Mouse (Mus musculus) megakaryocyte, adult 5-6 weeks (primary cell): ENCODE data around the gene Zfp750. TPM values are rescaled to one million over a fixed set of nuclear protein-coding genes. Genes with fewer than 3 reads are reported as not detected.

ENCODE experiments used
- ATAC-seq: 2 replicates; pipeline ENCODE4 v1.8.0; 2016; ENCODE audit warnings: mild to moderate bottlenecking, inconsistent platforms; ENCODE audit not compliant: poor library complexity, severe bottlenecking
- total RNA-seq, 2 experiments: library from RNA; stranded (forward) in 1 of 2; stranded (reverse) in 1 of 2; fragments of 153-499, 151-499 nt in 1 of 2; fragments of 221-1000, 200-1000 nt in 1 of 2; gene quantifications; 2 replicates each; pipeline versions ENCODE4 v1.2.3 to v1.2.4; 2015 to 2017

Gene Zfp750
- total RNA-seq, 2 experiments from 2014 or later, result 0.07 to 1.6 TPM

DNA sequence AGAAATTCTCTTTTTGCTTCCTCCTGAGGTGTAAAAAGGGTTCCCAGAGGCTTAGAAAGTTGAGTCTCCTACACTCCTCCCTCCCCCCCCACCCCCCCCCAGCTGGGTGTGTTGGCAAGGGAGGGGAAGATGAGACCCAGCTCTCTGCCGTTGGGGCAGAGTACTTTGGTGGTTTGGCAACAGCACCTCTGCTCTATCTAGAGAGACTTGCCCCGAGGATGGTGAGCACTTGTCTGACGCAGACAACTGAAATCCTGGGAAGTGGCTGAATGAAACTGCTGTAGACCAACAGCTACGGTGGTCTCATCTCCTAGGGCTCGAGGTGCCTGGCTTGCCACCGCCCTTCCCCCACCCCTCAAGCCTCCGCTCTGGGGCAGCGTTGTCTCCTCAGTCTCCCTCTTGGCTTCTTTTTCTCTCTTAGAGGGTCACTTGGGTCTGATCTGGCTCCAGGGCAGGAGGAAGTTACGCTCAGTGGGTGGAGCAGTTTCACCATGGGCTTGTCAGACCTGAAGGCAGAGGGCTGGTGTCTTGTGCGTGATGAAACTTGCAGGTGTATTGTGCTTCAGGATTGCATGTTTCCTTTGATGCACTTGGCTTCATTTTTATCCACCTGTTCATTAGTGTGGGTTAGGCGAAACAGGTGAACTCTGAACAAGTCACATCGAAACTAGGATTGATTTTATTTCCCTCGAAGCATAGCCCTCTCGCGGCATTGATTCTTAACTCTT, 39.5 kb downstream of the Zfp750 start:
- peak; percentile 61 for ATAC-seq

DNA sequence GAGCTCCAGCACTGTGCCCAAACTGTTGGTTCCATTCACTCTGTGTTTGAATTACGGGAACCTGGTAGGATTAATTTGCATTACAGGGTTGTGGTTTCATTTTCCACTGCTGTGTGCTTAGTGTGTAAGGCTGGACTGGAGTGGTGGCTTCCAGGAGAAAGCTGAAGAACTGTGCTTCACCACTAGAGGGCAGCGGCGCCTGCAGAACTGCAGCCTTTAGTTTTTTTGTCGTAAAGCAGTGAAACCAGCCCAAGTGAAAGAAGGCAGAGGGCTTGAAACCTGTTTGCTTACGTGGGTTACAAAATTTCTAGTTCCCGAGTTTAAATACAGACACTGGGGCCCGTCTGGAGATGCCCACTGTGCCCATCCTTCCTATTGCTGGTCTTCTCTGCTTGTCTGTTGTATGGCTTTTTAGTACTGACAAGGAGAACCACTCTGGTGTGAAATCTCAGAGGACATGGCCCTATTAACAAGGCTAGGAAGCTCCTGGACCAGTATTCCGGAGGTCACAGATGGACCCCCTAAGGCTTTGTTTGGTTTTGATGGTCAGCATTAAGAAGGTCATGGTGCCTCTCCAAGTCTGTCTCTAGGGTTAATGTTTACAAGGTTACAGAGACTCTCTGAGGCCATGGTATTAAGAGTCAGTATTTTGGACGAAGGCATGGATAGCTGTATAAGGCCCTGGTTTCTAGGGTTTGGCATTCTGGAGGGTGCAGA, 43.3 kb downstream of the Zfp750 start:
- ATAC-seq, result peak; percentile 81

DNA sequence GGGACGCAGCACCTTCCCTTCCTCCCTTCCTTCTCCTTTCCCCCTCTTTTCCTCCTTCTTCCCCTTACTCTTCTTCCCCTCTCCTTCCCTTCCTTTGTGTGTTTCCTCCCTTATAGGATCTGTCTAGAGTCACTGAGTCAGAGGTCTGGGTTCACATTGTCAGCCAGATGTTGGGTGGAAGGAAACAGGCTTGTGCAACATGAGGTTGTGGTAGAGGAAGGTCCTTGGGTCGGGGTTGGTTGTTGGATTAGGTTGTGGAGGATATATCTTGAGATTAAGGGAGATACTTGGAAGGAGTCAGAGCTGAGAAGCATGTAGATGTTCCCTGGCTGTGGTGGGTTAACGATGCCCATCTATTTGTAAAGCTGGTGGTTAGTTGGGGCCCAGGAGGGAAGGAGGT, 44.3 kb downstream of the Zfp750 start:
- ATAC-seq, result peak; percentile 32

DNA sequence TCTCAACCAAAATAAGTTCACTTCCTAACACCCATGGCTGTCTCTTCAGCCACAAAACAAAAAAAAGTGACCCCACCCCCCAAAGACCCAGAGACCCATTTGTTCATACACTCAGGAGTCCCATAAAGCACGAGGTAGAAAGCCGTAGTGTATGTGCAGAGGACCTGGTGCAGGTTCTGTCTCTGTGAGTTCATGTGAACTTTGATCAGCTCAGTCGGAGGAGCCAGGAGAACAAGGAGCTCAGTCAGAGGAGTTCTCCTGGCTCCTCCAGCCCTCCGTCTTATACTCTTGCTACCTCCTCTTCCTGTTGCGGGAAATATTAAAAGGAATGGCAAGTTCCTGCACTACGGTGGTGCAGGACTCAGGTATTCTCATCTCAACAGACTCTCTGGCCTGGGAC, 51.7 kb downstream of the Zfp750 start:
- ATAC-seq, result no peak

Other genes with a start within 250 kb of the Zfp750 start
- 48.1 and 56.5 TPM in 2 replicates for gene Wdr45b, start 164.9 kb downstream of the Zfp750 start, total RNA-seq (2015)
- 52.1 and 55.1 TPM in 2 replicates for gene Wdr45b, start 164.9 kb downstream of the Zfp750 start, total RNA-seq (2017)
- 0.39 TPM in 1 of 2 replicates, not detected in the other for gene Rab40b, start 131.1 kb downstream of the Zfp750 start, total RNA-seq (2015)
- not detected in 2 replicates for gene Rab40b, start 131.1 kb downstream of the Zfp750 start, total RNA-seq (2017)
- 5.1 and 5.7 TPM in 2 replicates for gene Fn3krp, start 97.9 kb downstream of the Zfp750 start, total RNA-seq (2015)
- gene Fn3krp, start 97.9 kb downstream of the Zfp750 start, total RNA-seq (2017), result 9.6 and 10.0 TPM in 2 replicates
- gene Fn3k, start 84.4 kb downstream of the Zfp750 start, total RNA-seq (2015), result 0.36 and 0.45 TPM in 2 replicates
- 0.18 and 1.1 TPM in 2 replicates for gene Fn3k, start 84.4 kb downstream of the Zfp750 start, total RNA-seq (2017)
- 28.1 and 28.7 TPM in 2 replicates for gene Tbcd, start 67.4 kb downstream of the Zfp750 start, total RNA-seq (2015)
- 34.9 and 43.7 TPM in 2 replicates for gene Tbcd, start 67.4 kb downstream of the Zfp750 start, total RNA-seq (2017)
- 3.6 and 5.8 TPM in 2 replicates for gene B3gntl1, start 153.8 kb upstream of the Zfp750 start, total RNA-seq (2015)
- gene B3gntl1, start 153.8 kb upstream of the Zfp750 start, total RNA-seq (2017), result 5.2 and 7.8 TPM in 2 replicates
- gene Metrnl, start 182.2 kb upstream of the Zfp750 start, total RNA-seq (2015), result 32.9 and 40.5 TPM in 2 replicates
- 16.4 and 20.6 TPM in 2 replicates for gene Metrnl, start 182.2 kb upstream of the Zfp750 start, total RNA-seq (2017)